Mouse (Mus musculus): ENCODE results near the gene RPS10-NUDT3.
A peak's percentile ranks its signal among the peaks of the same experiment; 100 is the strongest.

Gene RPS10-NUDT3

GRCm38 (mm10) chr17:27634871-27635574 is at the start of gene RPS10-NUDT3:
TSS of gene RPS10-NUDT3 (minus strand) at chr17:27635222.
- peak; percentile 94 for DNase-seq (ENCODE audit: low spot score)

GRCm38 (mm10) chr17:27678924-27679813 is 44.1 kb upstream of the RPS10-NUDT3 start:
- DNase-seq (ENCODE audit: low spot score), result peak; percentile 41

- no peak for DNase-seq (ENCODE audit: low spot score)
Observed at GRCm38 (mm10) chr17:27677756-27678155, 42.7 kb upstream of the RPS10-NUDT3 start.

- no peak for DNase-seq (ENCODE audit: low spot score)
Observed at GRCm38 (mm10) chr17:27676270-27676669, 41.2 kb upstream of the RPS10-NUDT3 start.

- DNase-seq (ENCODE audit: low spot score), result no peak
Observed at GRCm38 (mm10) chr17:27675453-27675852, 40.4 kb upstream of the RPS10-NUDT3 start.

GRCm38 (mm10) chr17:27673945-27674344 is 38.9 kb upstream of the RPS10-NUDT3 start:
- DNase-seq (ENCODE audit: low spot score), result no peak

- no peak for DNase-seq (ENCODE audit: low spot score)
Observed at GRCm38 (mm10) chr17:27671720-27672119, 36.7 kb upstream of the RPS10-NUDT3 start.

- no peak for DNase-seq (ENCODE audit: low spot score)
Observed at GRCm38 (mm10) chr17:27658767-27659166, 23.7 kb upstream of the RPS10-NUDT3 start.

- no peak for DNase-seq (ENCODE audit: low spot score)
Observed at GRCm38 (mm10) chr17:27657123-27657522, 22.1 kb upstream of the RPS10-NUDT3 start.

- DNase-seq (ENCODE audit: low spot score), result no peak
Observed at GRCm38 (mm10) chr17:27656414-27656813, 21.4 kb upstream of the RPS10-NUDT3 start.

GRCm38 (mm10) chr17:27656011-27656399 is 21.0 kb upstream of the RPS10-NUDT3 start:
- no peak for DNase-seq (ENCODE audit: low spot score)

- peak; percentile 71 for DNase-seq (ENCODE audit: low spot score)
Observed at GRCm38 (mm10) chr17:27655089-27656010, 20.3 kb upstream of the RPS10-NUDT3 start, which contains the start of gene Pacsin1. TSS of gene Pacsin1 (plus strand) at chr17:27655509.

- DNase-seq (ENCODE audit: low spot score), result no peak
Observed at GRCm38 (mm10) chr17:27653253-27653959, 18.4 kb upstream of the RPS10-NUDT3 start.

- DNase-seq (ENCODE audit: low spot score), result no peak
Observed at GRCm38 (mm10) chr17:27652046-27652790, 17.2 kb upstream of the RPS10-NUDT3 start.

- DNase-seq (ENCODE audit: low spot score), result no peak
Observed at GRCm38 (mm10) chr17:27650586-27650985, 15.6 kb upstream of the RPS10-NUDT3 start.

- peak; percentile 81 for DNase-seq (ENCODE audit: low spot score)
Observed at GRCm38 (mm10) chr17:27650160-27650559, 15.1 kb upstream of the RPS10-NUDT3 start.

- DNase-seq (ENCODE audit: low spot score), result no peak
Observed at GRCm38 (mm10) chr17:27645807-27646206, 10.8 kb upstream of the RPS10-NUDT3 start.

GRCm38 (mm10) chr17:27644572-27644971 is 9.6 kb upstream of the RPS10-NUDT3 start:
- DNase-seq (ENCODE audit: low spot score), result no peak

GRCm38 (mm10) chr17:27643756-27644155 is 8.7 kb upstream of the RPS10-NUDT3 start:
- DNase-seq (ENCODE audit: low spot score), result no peak

GRCm38 (mm10) chr17:27643101-27643500 is 8.1 kb upstream of the RPS10-NUDT3 start:
- DNase-seq (ENCODE audit: low spot score), result peak; percentile 62

Data from retina, embryonic 14.5 days (tissue).